Mouse (Mus musculus) liver, adult (tissue): ENCODE data around the gene BC034090.

ENCODE experiments used
- GATA4 ChIP-seq: IDR thresholded peaks from 2 replicates; pipeline ENCODE4 v1.6.1; 2014; ENCODE audit warnings: mild to moderate bottlenecking, low read length; ENCODE audit not compliant: insufficient replicate concordance

BC034090 gene

DNA sequence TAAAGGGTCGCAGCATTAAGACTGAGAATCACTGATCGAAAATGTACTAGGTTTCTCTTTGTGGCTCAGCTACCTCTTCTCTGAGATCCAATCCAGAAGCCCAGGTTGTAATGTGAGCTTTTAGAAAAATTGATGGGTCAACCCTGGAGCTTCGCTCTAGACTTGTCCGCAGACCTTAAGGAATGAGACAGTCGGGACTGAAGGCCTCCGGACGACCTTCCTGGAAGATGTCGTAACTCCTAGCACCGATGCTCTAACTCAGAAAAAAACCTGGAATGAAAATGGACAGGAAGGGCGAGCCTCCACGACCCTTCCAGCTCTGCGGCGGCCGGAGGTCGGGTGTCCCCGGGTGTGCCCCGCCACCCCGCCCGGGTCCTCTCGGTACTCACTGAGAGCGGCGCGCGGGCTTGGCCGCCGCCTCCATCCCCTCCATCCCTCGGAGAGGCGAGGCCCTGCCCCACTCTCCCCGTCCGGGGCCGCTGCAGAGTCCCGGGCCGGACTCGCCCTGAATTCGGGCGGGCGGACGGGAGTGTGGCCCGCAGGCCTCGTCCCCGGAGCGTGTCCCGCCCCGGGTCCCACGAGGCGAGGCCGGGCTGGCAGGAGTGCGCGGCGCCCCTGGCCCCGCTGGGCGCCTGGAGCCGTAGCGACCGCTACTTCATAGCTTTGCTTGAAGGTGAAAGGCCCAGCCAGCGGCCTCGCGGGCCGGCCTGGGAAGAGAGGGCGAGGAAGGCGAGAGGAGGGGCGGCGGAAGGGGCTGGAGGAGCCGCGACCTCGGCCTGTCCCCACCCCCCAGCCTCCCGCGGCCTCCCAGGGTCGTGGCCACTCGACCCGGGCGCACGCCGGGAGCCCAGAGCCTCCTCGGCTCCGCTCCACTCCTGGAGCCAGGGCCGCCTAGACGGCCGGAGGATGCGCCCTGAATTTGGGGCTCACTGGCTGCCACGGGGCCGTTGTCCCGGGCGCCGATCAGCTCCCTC, at the start of gene BC034090:
Gene BC034090 (minus strand): TSS at position 648 of the 974 bp plus-strand sequence.
- no peak for TF ChIP-seq GATA4

DNA sequence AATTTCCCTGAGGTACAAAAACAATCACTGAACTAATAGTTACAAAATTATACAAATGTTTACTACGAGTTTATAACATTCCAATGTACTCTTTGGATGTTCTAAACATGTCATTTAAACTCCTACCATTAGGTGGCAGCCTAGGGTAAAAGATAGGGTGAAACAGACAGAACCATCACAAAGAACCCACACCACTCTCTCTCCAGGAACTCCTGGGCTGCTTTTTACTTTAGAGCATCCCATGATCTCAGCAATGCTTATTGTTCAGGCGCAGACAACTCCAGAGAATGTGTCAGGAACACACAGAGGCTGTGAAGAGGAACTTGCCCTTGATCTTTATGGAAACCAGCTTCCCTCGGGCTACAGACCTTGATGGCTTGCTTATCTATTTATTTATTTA, 49.2 kb upstream of the BC034090 start:
- TF ChIP-seq GATA4 = no peak

DNA sequence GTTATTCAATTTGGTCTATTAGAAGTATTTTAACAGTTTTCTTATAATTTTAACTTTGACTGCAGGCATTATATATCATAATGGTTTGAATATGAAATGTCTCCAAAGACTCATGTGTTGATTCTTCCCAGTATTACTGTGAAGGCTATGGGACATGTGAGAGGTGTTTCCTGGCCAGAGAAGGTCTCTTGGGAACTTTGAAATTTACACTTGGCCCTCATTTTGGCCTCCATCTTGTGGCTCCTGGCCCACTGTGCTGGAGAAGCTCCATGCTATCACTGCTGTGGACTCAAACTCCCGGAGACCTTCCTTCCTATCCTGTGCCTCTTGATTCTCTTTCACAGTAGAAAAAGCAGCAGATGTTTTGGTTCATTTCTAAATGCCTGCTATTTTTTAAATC, 45.2 kb upstream of the BC034090 start:
- TF ChIP-seq GATA4 = no peak

DNA sequence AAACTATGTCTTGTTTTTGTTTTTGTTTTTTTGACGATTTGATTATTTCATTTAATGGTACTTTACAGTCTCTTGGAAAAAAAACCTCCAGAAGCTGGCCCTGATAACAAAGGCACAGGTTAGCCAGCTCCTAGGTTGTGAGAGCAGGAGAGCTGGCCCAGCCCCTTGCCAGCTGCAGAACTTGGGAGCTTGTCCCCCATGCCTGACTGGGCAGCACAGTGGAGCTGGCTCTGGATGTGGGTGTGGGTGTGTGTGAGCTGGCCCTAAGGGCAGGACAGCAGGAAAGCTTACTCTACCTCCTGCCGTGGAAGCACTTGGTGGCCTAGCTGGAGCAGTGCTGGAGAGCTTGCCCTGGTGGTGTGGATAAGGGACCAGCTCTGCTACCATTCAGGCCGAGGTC, 43.8 kb upstream of the BC034090 start:
- no peak for TF ChIP-seq GATA4

DNA sequence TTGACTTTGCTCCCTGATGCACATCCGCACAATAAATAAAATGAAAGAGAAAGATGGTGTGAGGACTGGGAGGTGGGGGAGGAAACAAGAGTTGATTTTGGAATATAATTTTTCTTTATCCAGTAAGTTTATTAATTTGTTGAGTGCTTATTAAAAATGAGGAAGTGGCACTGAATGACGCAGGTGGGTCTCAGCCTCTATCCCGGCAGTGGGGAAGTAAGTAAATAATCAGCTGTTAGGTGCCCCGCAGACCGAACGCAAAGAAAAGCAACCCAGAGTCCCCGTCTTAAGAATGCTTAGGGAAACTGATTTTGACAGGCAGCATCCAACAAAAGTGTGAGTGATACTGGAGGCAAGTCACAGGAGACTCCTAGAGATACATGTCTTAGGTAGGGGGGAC, 39.6 kb upstream of the BC034090 start:
- TF ChIP-seq GATA4 = no peak

DNA sequence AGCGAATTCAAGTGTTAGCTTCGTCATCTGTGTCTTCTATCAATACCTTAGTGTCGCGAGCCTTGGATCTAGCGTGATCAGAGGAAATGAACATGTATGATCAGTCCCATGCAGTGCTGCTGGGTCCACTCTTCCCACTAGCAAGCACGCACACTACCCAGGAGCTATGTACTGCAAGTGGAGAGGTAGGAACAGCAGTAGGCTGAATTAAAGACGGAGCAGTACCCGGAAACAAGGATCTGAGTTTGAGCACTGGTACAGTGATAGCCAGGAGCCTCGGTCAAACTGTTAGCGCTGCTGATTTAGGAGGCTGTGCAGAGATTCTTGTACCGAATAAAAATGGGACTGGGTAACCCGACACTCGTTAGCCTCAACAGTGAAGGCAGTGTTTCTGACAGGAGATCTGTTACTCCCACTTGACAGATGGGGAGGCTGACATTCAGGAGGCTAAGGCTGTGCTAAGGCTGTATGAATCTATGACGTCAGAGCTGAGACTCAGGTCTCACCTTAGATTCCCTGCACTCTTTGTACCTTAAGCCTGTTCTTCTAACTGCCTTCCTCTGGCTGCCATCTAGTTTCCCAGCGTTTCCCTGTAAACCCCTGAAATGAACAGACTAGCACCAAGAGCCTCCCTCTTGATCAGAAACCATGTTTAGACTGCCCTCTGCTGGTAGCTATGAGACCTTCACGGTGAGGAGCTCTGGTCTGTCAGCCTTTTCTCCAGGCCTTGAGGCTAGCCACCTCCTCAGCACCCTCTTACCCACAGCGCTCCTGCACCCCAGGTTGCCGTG, 37.0 kb upstream of the BC034090 start:
- no peak for TF ChIP-seq GATA4

DNA sequence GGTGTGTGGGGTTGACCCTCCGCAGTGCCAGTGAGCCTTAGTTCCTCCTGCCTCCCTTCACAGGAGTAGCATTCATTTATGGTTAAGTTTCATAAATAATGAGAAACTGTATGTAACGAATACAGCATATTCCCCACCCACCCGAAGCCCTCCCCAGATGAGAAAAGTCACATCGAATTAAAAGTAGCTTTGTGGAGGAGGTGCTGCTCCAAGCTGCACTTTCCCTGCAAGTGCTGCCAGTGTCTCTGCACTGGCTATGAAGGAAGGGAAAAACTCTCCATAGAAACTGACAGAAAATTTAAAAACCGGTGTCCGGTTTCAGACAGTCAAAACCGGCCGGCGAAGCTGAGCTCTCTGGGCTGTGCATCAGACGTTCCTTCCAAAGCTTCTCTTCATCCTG, 36.1 kb upstream of the BC034090 start:
- no peak for TF ChIP-seq GATA4

DNA sequence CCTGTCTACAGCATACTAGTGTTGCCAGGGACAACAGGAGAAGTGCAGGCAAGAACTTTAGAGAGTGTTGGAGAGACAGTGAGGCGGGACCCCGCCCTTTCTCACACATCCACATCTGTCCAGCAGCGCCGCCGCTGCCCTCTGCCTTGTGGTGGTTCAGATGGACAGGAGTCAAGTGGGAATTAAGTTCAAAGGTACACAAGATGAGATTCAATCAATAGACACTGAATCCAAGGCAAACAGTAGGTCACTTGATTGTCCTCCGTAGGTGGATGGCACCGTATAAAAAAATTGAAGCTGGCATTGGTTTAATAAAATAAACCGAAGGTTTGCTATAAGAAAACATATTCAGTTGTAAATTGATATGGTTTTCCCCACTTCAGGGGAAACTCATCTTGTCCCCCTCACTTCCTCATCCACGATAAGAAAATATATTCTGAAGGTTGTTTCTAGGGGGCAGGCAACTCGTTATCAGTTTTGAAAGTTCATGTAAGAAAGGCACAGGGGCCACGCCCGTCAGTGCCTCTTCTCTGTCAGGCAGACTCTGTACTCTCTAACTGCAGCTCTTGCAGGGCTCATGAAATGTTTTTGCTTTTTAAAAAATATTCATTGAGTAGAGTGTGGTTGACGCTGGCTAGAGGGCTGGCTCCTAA, 32.3 kb upstream of the BC034090 start:
- peak; percentile 42; the same call in 1 of the 2 replicates for TF ChIP-seq GATA4

DNA sequence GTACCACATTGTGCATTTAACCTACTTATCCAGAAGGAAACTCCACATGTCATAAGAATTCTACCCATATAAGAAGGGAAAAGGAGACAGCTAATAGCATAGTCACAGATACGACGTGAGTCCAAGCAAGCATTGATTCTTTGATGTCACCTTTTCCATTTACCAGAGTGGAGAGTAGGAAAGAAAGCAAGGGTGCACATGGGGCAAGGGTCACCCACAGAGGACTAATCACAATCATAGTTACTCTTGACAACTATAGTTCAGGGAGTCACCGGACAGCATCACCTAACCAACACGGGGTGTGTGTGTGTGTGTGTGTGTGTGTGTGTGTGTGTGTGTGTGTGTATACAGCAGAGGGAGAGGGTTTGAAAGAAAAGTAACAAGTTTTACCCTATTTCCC, 31.5 kb upstream of the BC034090 start:
- TF ChIP-seq GATA4 = no peak

DNA sequence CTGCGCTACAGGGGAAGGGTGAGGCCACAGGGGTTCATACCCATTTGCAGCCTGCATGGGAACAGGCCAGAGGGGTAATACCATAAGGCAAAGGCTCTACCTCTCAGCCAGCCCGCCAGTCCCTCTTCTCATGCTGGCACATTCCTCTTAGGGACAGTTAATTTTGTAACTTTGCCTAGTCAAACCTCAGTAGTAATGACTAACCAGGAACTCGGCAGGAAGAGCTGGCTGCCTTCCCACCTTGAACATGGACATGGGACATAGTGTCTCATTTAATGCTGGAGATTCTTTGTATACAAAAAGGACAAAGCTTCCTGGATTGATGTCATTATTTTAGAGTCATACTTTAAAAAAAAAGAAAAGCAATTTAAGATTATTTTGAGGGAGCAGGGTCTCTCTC, 30.7 kb upstream of the BC034090 start:
- TF ChIP-seq GATA4 = no peak

DNA sequence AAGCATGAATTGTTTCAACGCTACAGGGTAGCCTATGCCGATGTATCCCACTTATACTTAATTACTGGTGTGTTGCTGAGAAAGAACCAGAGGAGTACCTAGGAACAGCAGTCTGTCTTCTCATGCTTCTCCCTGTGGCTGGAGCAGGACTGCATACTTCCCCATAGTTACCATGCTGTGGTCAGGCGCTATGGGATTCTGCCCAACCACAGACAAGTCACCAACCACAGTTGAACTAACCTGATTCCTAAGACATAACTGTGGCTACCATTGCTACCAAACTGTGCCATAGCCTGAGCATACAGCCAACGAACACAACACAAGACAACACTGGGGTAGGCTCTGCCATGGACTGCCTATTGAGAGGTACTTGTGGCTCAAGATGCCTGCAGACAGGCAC, 28.7 kb upstream of the BC034090 start:
- no peak for TF ChIP-seq GATA4

DNA sequence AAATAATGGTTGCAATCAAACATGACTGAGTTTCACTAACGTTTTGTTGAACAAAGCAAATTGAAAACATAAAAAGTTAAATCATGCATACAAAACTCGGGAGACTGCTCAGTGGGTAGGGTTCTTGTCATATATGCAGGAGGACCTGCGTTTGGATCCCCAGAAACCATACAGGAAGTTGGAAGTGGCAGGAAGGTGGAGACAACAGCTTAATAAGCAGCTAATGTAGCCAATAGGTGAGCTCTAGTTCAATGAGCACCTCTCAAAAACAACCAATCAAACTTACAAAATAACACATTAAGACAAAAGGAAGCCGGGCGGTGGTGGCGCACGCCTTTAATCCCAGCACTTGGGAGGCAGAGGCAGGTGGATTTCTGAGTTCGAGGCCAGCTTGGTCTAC, 10.1 kb upstream of the BC034090 start:
- no peak for TF ChIP-seq GATA4

DNA sequence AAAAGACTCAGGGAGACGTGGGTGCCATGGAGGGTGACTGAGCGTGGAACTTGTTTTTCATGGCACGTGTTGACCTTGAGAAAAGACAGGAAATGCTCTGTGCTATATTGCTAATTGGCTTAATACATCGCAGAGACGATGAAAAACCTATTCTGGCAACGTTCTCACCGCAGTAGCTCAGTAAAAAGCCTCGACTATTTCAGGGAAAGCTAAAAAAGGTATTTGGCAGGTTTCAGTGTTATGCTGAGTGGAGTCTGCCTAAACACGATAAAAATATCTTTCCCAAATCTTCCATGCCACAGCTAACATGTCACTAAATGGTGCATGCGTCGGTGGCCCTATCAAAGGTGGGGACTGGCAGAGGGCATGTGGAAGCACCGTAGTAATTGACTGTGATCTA, 8.9 kb upstream of the BC034090 start:
- TF ChIP-seq GATA4 = no peak

DNA sequence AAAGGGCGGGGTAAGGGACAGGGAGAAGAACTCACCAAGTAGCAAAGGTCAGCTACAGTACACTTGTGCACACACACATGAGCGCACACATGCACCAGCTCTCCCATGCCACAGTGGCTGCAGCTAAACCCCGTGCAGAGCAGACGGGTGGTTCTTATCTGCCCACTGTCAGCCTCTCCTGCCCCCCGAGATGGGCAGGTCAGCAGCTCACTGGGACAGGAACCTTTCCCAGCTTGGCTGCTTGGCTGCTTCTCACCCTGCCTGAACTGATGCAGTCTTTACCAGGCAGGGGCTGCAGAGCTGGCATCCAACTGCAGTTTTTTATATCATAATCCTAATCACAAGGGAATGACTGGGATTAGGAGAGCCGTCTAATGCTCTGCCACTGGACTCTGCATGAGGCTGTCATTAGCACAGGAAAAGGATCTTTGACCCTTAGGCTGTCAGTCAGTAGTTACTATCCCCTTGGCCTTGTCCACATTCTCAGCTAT, 8.4 kb upstream of the BC034090 start:
- no peak for TF ChIP-seq GATA4

DNA sequence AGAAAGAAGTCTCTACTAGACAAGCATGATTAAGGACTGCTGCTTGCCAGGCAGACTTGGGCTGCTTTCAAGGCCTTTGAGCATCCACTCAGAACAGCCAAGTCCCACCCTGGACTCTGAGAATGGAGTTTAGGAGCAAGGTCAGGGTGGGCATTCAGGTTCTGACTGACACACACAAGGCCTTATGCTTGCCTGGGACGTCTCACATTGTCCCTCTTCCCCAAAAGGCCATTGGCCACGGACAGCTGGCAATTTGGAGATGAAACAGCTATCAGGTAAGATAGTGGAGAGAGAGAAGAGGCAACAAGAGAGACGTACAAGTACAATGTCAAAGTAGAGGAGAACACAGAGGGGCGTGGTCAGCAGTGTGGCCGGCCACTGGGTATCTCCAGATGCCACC, 7.4 kb upstream of the BC034090 start:
- TF ChIP-seq GATA4 = no peak
